Mouse (Mus musculus) bone marrow, adult 2 months (tissue): ENCODE results near the gene Nfkbia.

Source experiments
- CTCF ChIP-seq: fragments of 200-500 bp; IDR thresholded peaks from 2 replicates; pipeline ENCODE4 v1.5.1; 2011; ENCODE audit warnings: low read length, control low read depth; ENCODE audit not compliant: control insufficient read depth, insufficient read depth
- POLR2A ChIP-seq: fragments of 200-500 bp; IDR thresholded peaks from 2 replicates; pipeline ENCODE4 v1.6.1; 2011; ENCODE audit warnings: low read depth, mild to moderate bottlenecking, control low read depth, low read length, borderline replicate concordance; ENCODE audit not compliant: control insufficient read depth

GRCm38 (mm10) chr12:55455206-55455605, 37.2 kb downstream of the Nfkbia start:
- TF ChIP-seq POLR2A (no peak), CTCF (no peak)
